Mouse (Mus musculus): Measurements from ENCODE around the gene Gm3676.

Gm3676 gene

DNA sequence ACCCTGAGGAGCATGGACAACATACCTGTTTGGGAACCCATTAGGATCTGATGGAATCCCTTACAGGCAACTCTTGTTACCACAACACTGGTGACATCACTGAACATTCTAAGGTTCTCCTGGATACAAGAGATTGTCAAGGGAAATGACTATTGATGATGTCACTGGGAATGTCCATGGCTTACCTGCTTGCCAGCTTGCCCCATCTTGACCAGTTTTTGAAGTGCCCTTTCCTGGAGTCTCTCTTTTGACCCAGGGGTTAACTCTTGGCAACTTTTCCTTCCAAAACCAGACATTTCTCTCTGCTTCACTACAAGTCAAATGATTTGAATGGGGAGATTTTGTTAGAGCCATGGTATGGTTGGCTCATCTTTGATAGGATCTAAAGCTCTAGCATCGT, at the start of gene Gm3676:
Gm3676 (minus strand) TSS at position 101 of the 400 bp plus-strand sequence.
- no CpG with 5 or more reads among the region's 1 CpGs for WGBS

DNA sequence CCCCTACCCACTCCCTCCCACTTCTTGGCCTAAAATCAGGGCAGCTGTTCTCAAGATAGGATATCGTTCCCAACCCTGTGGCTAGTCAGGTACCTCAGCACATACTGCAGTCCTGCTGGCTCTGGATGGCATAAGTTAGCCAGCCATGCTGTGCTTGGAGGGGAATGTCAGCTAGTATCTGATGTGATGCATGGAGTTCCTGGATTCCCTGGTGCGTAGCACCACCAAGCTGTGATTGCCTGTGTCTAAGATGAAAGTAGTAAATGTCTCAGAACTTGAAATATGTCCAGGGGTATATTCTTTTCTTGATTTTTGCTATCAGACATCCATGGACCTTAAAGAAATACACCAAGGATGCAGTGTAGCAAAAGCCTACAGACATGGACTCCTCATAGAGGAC, 1.9 kb upstream of the Gm3676 start:
- WGBS = 84% methylated on average over 2 of the region's 2 CpGs

DNA sequence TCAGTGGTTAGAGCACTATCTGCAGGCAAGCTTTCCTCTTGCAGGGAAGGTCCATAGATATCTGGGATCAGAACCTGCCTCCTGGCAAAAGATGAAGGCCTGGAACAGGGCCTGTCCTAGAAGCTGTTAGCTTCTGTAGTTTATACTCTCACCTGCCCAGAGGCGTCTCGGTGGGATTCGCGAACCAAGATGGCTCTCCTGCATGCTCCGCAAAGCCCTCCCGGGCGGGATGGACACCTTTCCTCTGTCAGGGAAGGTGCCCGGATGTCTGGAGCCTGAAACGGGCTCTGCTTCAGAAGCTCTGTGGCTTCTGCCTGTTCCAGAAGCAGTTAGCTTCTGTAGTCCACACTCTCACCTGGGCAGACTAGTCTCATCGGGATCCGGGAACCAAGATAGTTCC, 16.1 kb downstream of the Gm3676 start:
- WGBS = 94% methylated on average over 9 of the region's 11 CpGs

DNA sequence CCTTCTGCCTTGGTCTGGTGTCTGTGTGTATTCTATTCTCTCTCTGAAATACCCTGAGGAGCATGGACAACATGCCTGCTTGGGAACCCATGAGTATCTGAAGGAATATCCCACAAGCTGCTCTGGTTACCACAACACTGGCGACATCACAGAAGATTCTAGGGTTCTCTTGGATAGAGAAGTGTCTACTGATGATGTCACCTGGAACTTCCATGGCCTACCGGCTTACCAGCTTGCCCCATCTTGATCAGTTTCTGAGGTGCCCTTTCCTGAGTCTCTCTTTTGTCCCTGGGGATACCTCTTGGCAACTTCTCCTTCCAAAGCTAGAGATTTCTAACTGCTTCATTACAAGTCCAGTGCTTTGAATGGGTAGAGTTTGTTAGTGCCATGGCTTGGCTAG, 21.8 kb downstream of the Gm3676 start, which contains the start of gene Gm3072:
Gm3072 (minus strand) TSS at position 101 of the 400 bp plus-strand sequence.
- WGBS = 74% methylated on average over 1 of the region's 2 CpGs

DNA sequence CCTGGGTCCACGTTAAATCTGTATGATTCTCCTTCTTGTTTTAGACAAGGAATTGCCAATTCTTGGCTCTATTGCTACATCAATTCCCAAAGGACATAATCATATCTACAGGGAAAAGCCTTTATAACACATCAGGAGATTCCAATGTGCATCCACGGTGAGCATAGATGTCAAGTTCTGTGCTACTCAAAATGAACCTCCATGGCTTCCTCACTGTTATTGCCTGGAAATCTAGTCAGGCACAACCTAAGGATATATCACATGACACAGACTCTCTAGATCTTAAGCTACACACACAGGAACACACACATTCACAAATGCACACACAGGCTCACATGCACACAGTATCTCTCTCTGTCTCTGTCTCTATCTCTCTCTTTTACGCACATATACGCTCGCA, 23.8 kb downstream of the Gm3676 start:
- WGBS = 86% methylated on average over 5 of the region's 5 CpGs

DNA sequence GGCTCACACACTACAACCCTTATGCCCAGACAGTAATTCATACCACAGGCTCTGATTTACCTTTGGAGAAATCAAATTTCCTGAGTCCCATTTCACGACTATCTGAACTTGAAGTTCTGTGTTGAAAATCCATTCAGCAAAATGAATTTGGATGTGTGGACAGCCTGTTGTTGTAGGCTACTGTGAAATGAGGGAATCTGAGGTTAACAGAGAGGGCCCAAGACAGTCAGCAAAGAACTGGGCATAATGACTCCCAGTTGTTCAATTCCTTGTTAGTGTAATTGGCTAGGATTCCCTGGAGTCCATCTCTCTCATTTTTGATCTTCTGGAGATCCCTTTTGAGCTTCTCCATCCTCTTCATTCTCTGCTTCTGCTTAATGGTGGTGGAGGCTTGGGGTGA, 35.6 kb downstream of the Gm3676 start:
- WGBS = 83% methylated on average over 1 of the region's 1 CpGs

DNA sequence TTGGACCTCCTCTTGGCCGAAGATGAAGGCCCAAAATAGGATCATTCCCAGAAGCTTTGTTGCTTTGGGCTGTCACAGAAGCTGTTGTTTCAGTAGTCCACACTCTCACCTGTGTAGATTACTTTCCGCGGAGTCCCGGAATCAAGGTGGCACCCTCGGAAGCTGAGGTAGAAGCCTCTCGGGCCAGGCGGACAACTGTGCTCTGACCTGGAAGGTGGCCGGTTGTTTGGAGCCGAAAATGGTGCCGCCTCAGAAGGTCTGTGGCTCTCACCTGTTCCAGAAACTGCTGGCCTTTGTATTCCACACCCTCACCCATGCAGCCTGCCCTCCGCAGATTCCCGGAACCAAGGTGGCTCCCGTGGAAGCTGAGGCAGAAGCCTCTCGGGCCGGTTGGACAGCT, 45.4 kb downstream of the Gm3676 start:
- 95% methylated on average over 15 of the region's 15 CpGs for WGBS

All from cerebral cortex, adult 2 months (tissue).